Mouse (Mus musculus) brain, embryonic 14.5 days (tissue): ENCODE results near the gene Tcaim.

ENCODE experiments used
- CTCF ChIP-seq: fragments of 200-500 bp; IDR thresholded peaks from 2 replicates; pipeline ENCODE4 v1.5.1; 2012; ENCODE audit warnings: inconsistent platforms, mild to moderate bottlenecking, moderate library complexity, borderline replicate concordance; ENCODE audit not compliant: insufficient read depth, insufficient read length; ENCODE audit errors: extremely low read depth
- POLR2A ChIP-seq: fragments of 200-500 bp; IDR thresholded peaks from 2 replicates; pipeline ENCODE4 v1.6.1; 2012; ENCODE audit warnings: mild to moderate bottlenecking, inconsistent platforms, borderline replicate concordance; ENCODE audit not compliant: poor library complexity, insufficient read depth, insufficient read length, severe bottlenecking; ENCODE audit errors: extremely low read depth

- no peak for TF ChIP-seq POLR2A
- no peak for TF ChIP-seq CTCF
Measured at GRCm38 (mm10) chr9:122829826-122830380, 24.6 kb downstream of the Tcaim start.
